Mouse (Mus musculus): Measurements from ENCODE around the gene Chrdl2.

Gene Chrdl2

DNA sequence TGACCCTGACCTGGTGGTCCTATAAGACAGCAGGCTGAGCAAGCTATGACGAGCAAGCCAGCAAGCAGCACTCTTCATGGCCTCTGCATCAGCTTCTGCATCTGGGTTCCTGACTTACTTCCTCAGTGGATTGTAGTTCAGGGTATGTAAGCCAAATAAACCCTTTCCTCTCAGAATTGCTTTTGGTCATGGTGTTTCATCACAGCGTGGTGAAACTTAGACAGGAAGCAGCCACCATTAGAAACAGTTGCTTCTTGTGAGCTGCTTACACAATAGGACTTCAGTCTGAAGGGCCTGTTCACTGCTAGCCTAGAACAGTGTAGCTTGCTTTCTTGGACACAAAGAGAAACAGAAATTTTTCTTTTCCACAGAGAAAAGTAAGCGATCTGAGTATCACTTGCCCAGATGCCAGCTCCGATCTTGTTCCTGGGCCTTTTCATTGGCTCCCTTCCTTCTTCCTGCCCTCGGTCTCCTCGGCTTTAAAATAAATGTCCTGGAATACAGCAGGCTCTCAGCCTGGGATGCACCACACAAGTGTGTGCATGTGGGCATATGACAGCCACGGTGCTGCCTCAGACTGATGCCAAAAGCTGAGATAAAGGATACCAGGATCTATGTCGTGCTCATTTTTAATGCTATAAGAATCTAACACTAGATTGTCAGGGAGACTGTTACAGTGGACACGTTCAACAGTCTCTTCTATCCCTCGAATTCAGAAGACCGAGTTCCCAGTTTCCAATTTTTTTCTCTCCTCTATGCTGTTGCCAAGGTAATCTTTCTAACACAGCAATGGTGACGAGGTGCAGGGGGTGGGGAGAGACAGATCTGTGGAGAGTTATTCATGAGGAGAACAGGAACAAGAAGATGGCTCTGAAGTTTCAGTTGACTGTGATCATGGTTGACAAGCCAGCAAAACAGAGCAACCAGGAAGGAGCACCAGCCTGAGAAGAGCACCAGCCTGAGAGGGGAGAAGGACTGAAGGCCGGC is 23.4 kb upstream of the Chrdl2 start:
- DNase-seq (ENCODE audit: low spot score in 2 of 2): no peak

DNA sequence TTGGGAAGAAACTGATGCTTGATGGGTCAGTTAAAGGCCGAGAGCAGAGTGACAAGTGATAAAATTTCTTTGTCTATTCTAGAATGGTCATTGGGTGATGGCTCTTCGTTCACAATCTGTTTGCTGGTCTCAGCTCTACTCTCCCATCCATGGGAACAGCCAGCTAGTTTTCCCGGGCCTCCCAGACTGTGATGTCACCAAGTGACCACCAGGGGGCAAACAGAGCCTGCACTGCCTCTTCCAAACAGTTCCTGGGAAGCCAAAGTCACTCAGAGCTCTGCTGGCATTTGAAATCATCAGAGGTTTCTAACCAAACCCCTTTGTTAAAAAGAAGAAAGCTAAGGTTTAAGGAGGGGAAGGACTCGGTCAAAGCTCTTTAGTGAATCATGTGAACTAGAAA is 17.2 kb upstream of the Chrdl2 start:
- DNase-seq (ENCODE audit: low spot score in 2 of 2): peak in 1 of 2 experiments; percentile 57

DNA sequence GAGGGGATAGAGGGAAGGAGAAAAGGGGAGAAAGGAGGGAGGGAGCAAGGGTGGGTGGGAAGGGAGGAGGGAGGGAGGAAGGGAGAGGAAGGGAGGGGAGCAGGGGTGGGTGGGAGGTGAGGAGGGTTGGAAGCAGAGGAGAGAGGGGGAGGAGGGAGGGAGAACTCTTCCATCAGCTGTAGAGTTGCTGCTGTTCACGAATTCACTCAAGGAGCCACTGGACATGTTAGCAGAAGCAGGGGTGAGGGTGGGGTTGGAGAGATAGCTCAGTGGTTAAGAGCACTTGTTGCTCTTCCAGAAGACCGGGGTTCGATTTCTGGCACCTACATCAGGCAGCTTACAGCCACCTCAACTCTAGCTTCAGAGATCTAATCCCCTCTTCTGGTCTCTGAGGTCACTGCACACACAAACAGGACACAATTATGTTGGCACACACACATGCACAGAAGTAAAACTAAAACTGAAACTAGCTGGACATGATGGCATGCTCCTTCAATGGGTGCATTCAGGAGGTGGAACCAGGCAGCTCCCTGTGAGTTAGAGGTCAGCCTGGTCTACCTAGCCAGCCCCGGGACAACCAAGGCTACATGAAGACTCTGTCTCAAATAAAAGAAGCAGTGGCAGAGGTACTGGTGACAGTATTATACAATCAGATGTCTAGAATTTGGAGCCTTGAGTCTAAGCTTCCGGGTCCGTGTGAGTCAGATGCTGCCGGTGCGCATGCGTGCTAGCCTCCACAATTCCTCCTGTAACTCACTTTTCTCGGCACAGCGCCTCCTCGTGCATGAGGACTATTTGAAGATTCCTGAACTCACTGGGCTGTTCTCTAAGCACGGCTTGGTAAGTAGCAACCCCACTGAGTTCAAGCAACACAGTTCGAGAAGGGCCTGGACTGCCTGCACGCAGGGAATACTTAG is 15.9 kb upstream of the Chrdl2 start:
- no peak for DNase-seq (ENCODE audit: low spot score in 2 of 2)

DNA sequence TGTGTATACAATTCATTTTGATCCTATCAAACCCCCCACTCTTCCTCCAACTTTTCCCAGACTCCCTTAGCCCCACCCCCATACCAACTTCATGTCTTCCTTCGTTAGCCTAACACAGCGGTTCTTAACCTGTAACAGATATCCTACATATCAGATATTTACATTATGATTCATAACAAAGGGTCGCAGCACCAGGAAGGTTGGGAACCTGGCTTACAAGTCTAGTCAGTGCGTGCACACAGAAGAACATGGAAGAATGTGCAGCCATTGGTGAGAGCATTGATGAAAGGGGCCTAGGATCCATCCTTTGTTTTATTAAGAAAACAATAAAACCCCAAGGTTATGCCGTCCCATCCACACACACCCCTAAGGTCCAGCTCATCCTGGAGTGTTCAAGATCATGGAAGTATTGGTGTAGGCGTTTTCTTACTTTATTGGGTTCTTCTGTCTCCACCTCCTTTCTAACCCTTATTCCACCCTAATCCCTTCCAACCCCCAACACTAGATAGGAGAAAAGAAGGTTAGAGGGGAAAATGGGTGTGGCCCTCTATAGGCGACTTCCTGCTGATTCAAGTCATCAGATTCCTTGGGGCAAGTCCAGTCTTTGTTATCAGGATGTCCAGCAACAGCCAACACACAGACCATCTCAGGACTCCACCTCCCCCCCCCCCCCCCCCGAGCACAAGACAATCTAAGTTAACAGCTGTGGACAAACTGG is 14.8 kb upstream of the Chrdl2 start:
- DNase-seq (ENCODE audit: low spot score in 2 of 2): no peak

DNA sequence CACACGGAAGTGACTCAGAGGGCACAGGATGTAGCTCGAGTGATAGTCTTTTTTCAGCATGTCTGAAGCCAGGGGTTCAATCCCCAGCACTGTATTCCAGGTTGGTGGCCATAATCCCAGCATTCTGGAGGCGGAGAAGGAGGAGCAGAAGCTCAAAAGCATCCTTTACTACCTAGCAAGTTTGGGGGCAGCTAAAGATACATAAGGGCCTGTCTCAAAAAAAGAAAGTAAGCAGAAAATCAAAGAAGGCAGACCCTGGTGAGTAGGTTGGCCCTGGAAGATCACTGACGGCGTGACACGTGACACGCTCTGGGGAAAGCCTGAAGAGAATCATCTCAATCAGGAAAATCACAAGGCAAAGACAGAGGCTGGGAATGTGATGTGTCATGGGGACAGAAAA is 12.8 kb upstream of the Chrdl2 start:
- no peak for DNase-seq (ENCODE audit: low spot score in 2 of 2)

DNA sequence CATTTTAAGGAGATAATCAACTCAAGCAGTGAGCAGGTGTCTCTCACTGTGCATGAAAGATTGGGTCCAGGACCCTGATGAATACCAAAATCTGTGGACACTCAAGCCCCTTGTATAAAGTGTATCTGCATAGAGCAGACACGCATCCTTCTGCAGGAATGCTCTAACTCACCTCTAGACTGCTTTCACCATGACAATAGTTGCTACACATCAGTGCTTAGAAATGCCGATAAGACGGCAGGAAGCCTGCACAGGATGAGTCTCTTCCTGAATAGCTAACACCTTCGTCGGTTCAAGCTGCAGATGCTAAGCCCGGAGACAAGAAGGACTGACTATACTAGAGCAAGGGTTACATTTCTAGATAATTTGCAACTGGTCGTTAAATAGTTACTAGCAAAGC is 10.8 kb upstream of the Chrdl2 start:
- no peak for DNase-seq (ENCODE audit: low spot score in 2 of 2)

DNA sequence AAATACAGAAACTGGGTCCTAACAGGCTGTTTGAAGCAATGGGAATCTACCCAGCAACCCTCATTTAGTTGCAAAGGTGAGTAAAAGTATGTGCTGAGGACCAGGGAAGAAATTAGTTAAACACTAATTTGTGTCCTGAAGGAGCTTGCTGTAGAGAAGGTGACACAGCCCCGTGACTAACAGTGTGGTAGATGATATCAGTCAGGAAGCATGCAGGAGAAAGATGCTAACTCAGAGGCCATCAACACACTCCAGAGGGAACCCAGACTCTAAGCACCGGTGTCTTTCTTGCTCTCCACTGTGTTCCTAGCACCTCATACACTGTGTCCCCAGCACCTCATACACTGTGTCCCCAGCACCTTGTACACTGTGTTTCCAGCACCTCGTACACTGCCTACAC is 7.3 kb upstream of the Chrdl2 start:
- DNase-seq (ENCODE audit: low spot score in 2 of 2): no peak

DNA sequence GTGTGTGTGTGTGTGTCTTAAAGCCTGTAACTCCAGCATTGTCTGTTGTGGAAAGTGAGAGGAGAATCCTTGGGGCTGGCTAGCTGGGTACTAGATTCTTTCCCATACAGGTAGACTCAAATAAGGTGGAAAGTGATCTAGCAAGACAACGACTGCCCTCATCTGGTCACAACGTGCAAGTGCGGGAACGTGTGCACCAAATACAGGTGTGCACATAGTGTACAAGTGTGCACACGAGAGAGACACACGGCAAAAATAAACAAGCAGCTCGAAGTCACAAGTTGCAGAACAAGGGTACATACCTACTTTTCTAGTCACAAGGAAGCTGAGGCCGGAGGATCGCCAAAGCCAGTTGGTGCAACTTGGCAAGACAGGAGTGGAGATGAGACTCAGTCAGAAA is 2.2 kb upstream of the Chrdl2 start:
- DNase-seq (ENCODE audit: low spot score in 2 of 2): peak; percentile 30 to 59

DNA sequence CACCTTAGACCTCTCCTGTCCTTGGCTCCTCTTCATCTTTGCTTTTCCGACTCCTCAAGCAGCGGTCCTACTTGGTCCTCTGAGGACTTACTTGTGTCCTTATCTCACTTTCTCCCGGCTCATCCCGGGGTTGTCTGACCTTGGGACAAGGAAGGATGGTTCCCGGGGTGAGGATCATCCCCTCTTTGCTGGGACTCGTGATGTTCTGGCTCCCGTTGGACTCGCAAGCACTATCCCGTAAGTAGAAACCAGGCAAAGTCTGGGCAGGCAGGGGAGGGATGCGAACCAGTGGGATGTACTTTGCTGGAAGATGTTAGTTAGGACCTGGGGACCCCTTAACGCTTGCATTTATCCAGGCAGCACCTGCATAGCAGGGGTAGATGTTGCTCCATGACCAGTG is 439 bp downstream of the Chrdl2 start:
- DNase-seq (ENCODE audit: low spot score in 2 of 2): no peak

DNA sequence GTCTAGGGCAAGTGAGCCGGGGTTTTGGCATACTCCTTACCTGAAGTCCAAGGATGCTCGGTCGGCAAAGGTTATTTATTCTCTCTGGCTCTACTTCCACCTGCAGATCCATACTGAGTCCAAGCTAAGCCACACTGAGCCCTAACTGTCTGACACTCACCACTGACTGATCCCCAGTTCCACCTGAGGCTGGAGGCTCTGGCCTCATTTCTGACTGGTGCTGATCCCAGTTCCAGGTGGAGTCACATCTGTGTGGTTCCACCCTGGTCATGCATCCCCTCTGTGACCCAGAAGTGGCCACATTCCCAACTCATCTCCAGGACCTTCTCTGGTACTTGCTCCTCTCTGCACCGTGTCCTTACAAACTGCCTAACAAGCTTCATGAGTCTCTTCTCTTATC is 2.8 kb downstream of the Chrdl2 start:
- no peak for DNase-seq (ENCODE audit: low spot score in 2 of 2)

DNA sequence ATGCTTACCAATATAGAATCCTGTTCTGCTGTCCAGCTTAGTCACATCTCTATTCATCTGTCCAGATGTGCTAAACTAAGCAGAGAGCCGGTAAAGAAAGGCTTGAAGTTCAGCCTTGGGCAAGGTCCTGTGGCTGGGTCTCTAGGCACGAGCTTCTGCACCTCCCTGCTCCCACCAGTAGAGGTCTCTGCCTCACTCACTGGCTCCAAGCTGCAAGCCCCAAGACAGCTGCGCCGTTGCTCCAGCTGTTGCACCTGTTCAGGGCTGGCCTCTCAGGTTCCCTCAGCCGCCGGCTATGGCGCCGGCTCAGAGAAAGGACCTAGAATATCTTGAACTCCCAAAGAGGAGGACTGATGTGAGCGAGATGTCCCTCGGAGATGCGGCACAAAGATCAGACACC is 3.7 kb downstream of the Chrdl2 start:
- peak; percentile 71 to 80 for DNase-seq (ENCODE audit: low spot score in 2 of 2)

DNA sequence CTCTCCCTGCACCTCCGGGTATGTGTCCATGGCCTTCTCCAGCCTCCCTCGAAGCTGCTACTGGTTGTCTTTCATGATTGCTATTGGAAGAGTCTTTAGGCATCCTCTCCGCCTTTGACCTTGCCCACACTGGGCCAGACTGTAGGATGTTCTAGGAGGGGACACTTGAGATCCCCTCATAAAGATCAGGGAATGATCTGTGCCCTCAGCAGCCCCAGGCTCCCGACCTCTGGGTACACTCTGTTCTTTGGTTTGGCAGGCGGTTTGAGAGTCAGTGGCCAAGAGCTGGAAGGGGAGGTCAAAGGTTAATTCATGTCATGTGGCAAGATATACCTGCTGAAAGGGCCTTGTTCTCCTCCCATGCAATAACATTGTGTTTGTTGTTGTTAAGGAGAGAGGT is 4.7 kb downstream of the Chrdl2 start:
- no peak for DNase-seq (ENCODE audit: low spot score in 2 of 2)

DNA sequence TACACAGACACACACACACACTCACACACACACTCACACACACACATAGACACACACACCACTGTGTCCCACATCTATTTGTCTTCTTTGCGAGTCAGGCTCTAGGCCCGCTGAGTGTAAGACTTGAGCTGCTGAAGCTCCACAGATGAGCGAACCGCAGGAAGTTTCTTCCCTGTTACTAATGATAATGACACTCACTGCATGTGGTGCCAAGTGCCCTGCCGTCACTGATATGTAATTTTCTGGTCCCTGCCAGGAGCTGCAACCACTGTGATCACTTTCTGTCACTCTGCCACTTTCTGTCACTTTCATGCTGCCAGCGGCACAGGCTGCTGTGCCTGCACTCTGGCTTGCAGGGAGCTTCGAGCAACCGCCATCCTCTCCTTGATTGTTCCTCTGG is 6.1 kb downstream of the Chrdl2 start:
- DNase-seq (ENCODE audit: low spot score in 2 of 2): no peak

DNA sequence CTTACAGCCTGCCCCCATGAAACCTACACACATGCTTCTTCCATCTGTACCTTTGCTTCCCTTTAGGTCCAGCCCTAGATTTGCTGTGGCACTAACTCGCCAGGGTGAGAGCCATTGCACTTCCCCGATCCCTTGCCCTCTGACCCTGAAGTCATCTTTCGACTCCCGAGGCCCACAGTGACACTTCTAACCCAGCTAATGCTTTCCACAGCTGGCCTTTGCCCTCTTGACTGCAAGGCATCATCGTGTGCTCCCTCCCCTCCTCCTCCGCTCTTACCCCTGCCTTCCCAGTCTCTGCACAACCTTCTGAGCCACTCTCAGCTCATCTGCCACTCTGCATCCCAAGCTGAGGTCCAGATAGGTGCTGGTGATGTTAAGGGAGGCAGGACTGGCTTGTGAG is 6.5 kb downstream of the Chrdl2 start:
- DNase-seq (ENCODE audit: low spot score in 2 of 2): no peak

DNA sequence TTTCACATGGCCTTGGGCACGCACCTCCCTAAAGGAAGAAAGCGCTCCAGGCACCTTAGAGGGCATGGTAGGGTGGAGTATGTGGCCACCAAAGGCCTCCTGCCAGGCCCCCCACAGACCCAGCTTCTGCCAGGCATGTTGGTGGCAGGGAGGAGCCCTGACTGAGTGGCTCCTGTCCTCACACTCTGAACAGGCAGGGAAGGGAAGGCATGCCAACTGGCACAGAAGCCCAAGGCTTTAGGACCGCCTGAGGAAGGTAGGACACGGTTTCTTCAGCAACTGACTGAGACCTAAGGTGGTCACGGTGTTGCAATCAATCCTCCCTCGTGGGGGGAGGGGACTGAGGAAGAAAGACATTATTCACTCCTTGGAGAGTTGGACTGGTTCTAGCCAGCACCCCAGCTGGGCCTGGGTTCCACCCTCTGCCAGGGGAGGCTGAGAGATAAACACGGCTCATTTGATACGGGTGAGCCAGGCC is 8.2 kb downstream of the Chrdl2 start:
- DNase-seq (ENCODE audit: low spot score in 2 of 2): no peak

DNA sequence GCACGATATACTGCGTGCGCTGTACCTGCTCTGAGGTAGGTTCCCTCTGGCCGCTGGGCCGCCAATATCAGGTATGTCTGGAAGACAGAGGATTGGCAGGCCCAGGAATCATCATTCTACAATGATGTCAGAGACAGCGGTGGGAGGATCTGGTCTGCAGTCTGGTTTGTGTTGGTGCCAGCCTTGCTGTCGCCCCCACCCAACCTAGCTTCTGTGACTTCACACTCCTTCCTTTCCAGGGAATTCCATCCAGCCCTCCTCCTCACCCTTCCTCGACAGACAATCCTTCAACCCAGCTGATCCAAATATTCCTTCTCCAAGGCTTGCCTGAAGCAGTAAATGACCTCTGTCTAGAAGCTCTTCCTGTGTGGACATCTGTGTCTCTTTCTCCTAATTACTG is 11.1 kb downstream of the Chrdl2 start:
- DNase-seq (ENCODE audit: low spot score in 2 of 2): no peak

DNA sequence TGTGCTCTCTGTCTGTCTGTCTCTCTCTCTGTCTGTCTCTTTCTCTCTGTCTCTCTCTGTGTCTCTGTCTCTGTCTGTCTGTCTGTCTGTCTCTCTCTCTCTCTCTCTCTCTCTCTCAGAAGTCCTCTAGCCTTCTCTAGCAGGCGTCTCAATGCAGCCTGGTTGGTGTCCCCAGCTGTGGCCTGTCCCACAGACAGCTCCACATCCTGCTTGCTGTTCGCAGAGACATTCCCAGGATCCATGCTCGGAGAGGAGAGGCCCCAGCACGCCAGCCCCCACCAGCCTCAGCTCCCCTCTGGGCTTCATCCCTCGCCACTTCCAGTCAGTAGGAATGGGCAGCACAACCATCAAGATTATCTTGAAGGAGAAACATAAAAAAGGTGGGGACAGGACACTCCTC is 21.4 kb downstream of the Chrdl2 start:
- DNase-seq (ENCODE audit: low spot score in 2 of 2): no peak

DNA sequence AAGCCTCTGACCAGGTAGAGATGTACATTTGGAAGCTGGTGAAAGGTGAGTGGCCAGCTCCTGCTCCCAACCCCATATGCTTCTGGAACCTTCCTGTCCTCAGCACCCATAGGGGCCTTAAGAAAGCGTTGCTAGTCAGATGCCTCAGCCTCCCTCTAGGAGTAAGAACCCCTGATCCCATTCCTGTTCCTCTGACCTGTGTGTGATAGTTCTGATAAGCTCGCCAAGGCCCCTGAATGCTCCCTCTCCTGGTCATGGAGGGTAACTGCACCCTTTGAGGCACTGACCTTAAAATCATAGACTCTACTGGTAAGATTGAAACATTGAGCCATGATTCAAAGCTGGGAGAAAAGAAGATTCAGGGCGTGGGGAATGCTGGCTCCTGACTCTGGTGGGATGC is 23.3 kb downstream of the Chrdl2 start:
- DNase-seq (ENCODE audit: low spot score in 2 of 2): peak; percentile 23 to 60

DNA sequence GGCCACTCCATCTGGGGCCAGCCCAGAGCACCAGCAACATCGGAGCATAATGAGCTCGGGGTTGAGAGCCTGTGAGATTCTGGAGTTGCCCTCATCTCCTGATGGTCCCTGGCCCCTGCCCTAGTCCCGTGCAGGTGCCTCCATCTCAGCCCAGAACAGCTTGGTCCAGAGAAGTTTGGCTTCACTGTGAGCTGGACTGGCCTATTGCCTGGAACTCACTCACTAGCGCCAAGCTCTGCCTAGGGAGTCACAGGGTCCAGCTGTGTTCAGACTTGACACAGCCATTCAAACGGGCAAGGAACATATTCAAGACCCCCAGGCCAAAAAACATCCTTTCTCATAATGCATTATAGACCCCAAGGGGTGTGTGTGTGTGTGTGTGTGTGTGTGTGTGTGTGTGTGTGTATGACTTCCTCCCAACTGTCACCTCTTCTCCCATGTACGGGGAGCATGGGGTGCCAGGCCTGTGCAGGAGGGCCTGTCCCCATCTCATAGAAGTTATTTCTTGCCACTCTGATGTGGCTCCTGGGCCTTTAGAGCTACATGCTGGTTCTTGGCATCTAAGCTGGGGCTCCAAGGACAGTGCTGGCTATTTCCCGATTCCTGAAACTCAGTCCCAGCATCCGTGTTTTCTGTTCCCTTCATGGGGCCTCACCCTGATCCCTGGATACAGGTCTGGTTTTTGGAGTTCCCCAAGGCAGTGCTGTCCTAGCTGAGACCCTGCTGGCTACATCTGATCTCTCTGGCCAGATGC is 25.2 kb downstream of the Chrdl2 start:
- no peak for DNase-seq (ENCODE audit: low spot score in 2 of 2)

DNA sequence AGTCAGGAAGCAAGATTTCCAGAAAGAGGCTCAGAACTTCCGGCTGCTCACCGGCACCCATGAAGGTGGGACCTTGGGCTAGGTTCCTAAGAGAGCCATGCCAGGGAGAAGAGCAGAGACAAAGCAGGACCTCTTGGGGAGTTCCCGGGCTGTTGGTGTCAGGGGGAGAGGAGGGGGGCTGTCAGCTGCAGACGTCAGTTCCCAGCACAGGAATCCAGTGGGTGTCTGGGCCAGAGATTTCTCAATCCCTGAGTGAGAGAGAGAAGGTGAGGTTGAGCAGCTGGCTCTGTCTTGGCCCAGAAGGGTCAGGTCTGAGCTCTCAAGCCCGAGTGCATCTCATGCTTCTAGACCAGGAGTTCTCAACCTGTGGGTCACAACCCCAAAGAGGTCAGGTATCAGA is 27.7 kb downstream of the Chrdl2 start:
- DNase-seq (ENCODE audit: low spot score in 2 of 2): no peak

DNA sequence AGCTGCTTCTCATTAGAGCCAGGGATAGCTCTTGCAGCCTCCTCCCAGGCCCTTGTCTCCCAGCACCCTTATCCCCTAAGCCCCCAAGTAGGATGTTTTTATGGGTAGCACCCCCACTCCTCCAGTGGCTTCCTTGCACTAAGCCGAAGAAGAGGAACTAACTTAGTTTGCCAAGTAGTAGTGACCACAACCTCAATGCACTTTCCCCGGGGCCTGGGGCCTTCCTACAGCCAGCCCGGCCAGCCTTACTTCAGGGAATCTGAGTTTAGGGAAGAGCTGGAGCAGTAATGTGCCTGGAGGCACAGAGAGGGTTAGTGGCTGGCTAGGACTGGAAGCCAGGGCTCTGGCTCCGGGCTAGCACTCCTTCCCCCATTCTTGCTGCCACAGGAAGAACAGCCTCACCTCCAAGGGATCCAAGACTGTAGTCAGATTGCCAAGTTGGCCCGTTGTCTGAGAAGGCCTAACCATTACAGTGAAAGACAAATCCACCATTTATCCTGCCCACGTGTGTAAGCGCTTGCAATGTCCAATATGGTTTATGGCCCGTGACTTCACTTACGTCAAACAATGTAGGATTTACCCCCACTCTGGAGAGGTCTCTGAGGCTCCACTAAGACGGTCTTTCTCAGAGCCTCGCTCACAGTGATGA is 29.0 kb downstream of the Chrdl2 start:
- no peak for DNase-seq (ENCODE audit: low spot score in 2 of 2)
